Mouse (Mus musculus): ENCODE data around the gene Nabp2.

DNA sequence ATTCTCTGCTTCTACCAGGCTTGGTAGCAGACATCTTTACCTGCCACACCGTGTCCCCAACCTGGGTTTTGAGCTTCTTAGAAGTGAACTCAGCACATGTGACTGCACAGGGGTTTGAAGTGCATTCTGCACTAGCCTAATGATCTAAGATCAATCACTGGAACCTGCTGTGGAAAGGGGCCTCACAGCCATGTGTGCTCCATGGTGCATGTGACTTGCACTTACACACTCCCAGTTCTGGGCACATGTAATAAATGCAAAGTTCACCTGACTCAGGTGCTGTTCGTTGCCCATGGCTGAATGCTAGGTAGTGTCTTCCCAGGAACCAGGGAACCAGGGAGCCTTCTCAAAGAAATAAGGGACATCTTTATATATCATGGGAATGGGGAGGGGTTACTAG is 22.1 kb upstream of the Nabp2 start:
- TF ChIP-seq CTCF (conservative IDR thresholded peaks at IDR 0.05; ENCODE audit: low read length), result no peak
- no peak for TF ChIP-seq POU5F1 (IDR thresholded peaks at IDR 0.05; ENCODE audit: borderline replicate concordance, low read length)
- TF ChIP-seq NANOG (IDR thresholded peaks at IDR 0.05; ENCODE audit: borderline replicate concordance, low read length), result no peak

Measured in E14TG2a.4 (cell line).